In the genomic region with DNA sequence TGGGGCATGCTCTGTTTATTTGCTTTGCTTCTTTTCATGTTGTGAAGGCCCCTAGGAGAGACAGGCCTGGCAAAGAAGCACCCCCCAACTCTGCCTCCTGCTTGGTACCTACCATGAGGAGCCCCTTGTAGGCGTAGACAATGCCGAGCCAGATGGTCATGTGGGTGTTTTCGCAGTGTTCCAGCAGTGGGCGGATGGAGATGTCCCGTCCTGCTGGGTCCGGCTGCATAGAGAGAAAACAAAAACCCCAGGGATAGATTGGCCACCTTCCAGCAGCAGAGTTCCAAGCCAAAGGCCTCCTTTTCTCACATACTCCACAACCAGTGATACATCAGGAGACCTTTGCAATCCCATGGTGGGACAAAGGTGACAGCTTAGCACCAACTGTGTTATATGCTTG, we compare ENCODE assay signal across 10 mouse cellular contexts. TPM values are rescaled to one million over a fixed set of nuclear protein-coding genes. Genes with fewer than 3 reads are reported as not detected.
DNase-seq lines count a peak whose midpoint lies in the region; ATAC-seq and TF ChIP-seq lines count a peak whose summit lies in the region.
"Had no signal": no experiment of that assay in that cellular context is flagged by ENCODE, and none has a peak within 500 bp of the region (broad histone marks: within the 10 kb centered on the region; RNA-seq: fewer than 3 reads in every experiment).

No protein-coding gene starts in this region.

- no peak for TF ChIP-seq POLR2A in cerebellum, adult 2 months (IDR thresholded peaks at IDR 0.05; ENCODE audit: borderline replicate concordance, insufficient read depth, low read length)

- H3K4me2 ChIP-seq in stomach, postnatal 0 days (replicated peaks; ENCODE audit: low read depth), result no peak overlapping the region
- H3K4me2 ChIP-seq: embryonic facial prominence, embryonic 13.5 days had no signal

- no peak for TF ChIP-seq EP300 in stomach, postnatal 0 days (optimal IDR thresholded peaks at IDR 0.05)

- ATAC-seq in activated CD4-positive, CD25-positive, alpha-beta regulatory T cell, adult 4 months, result no peak
- ATAC-seq in stomach, postnatal 0 days (ENCODE audit: low FRiP score, low TSS enrichment), result no peak

- intact Hi-C loops in left cerebral cortex, postnatal 14 days (cut with DNase I), result no loop called here

- no peak overlapping the region for H3K9ac ChIP-seq in stomach, postnatal 0 days (ENCODE audit: low read length)
- H3K9ac ChIP-seq: embryonic facial prominence, embryonic 13.5 days had no signal

- no peaks in the 10 kb centered on the region for H3K9me3 ChIP-seq in stomach, postnatal 0 days (ENCODE audit: control insufficient read depth, low read length)
- H3K9me3 ChIP-seq: embryonic facial prominence, embryonic 13.5 days had no signal

- DNase-seq in kidney, postnatal 4 days, result peak; percentile 54 to 58
- no peak for DNase-seq in kidney, postnatal 36 days
- DNase-seq in cerebellum, adult 2 months, result peak; percentile 73 to 74
- DNase-seq in frontal cortex, postnatal 10 days (ENCODE audit: low spot score in 2 of 2), result peak; percentile 56 to 74
- peak; percentile 80 to 92 for DNase-seq in left cerebral cortex, postnatal 14 days (ENCODE audit: low spot score in 2 of 2)
- DNase-seq in adrenal gland, postnatal 36 days, result no peak
- no peak for DNase-seq in stomach, postnatal 0 days (ENCODE audit: low spot score)
- DNase-seq: lung, adult 2 months had no signal

- TF ChIP-seq CTCF in cerebellum, adult 2 months (IDR thresholded peaks at IDR 0.05; ENCODE audit: borderline replicate concordance, insufficient read depth, low read depth, low read length), result no peak
- TF ChIP-seq CTCF in stomach, postnatal 0 days (IDR thresholded peaks at IDR 0.05; ENCODE audit: low read depth), result no peak

- WGBS in cerebellum, adult 2 months, result 11% methylated on average over 6 of the region's 6 CpGs
- WGBS in stomach, postnatal 0 days, result 47% methylated on average over 6 of the region's 6 CpGs

- H3K4me3 ChIP-seq in cerebellum, adult 2 months (replicated peaks; ENCODE audit: insufficient read depth, low read depth, low read length), result no peak overlapping the region
- H3K4me3 ChIP-seq in stomach, postnatal 0 days (ENCODE audit: low read depth, low read length), result no peak overlapping the region
- H3K4me3 ChIP-seq: embryonic facial prominence, embryonic 13.5 days had no signal

- no peaks in the 10 kb centered on the region for H3K27me3 ChIP-seq in cerebellum, adult 2 months (ENCODE audit: control insufficient read depth, insufficient read depth, low read length)
- no peaks in the 10 kb centered on the region for H3K27me3 ChIP-seq in stomach, postnatal 0 days (ENCODE audit: control insufficient read depth, insufficient read depth, low read length)

- H3K4me1 ChIP-seq in cerebellum, adult 2 months (ENCODE audit: control insufficient read depth, insufficient read depth, low read length), result peaks cover 11% of the 10 kb centered on the region
- H3K4me1 ChIP-seq in stomach, postnatal 0 days (replicated peaks; ENCODE audit: control insufficient read depth, insufficient read depth), result no peaks in the 10 kb centered on the region
- H3K4me1 ChIP-seq: embryonic facial prominence, embryonic 13.5 days had no signal

- peak overlapping the region; percentile 4 for H3K27ac ChIP-seq in cerebellum, adult 2 months (ENCODE audit: insufficient read depth, low read length)
- H3K27ac ChIP-seq in stomach, postnatal 0 days (replicated peaks), result no peak overlapping the region
- H3K27ac ChIP-seq: embryonic facial prominence, embryonic 13.5 days had no signal

- H3K36me3 ChIP-seq in stomach, postnatal 0 days (ENCODE audit: control insufficient read depth, insufficient read depth, low read length), result no peaks in the 10 kb centered on the region
- H3K36me3 ChIP-seq: embryonic facial prominence, embryonic 13.5 days had no signal

RNA-seq across cellular contexts. Expression of gene Tbc1d2, which starts 34.2 kb away (rescaled TPM):
- 3.0 and 3.2 TPM in 2 replicates for polyA plus RNA-seq in cerebellum, adult 2 months (2012; rRNA removed)
- 1 to 10 TPM; 2.7 to 2.9 TPM for total RNA-seq in left cerebral cortex, postnatal 14 days (2021)
- polyA plus RNA-seq in activated CD4-positive, CD25-positive, alpha-beta regulatory T cell, adult 4 months (2017; shearing (Covaris generic)), result under 1 TPM; 0.31 to 0.67 TPM
- total RNA-seq in adrenal gland, postnatal 36 days (2021), result 1 to 10 TPM; 2.4 to 2.7 TPM
- 2.7 and 3.4 TPM in 2 replicates for polyA plus RNA-seq in stomach, postnatal 0 days (2015; fragmentation: Nextera tagmentation; extraction: Ambion mirVana)

Comparison
In these comparisons a context has a peak if more than half of its experiments do, and no peak if none do; other contexts are left out.
1. DNase-seq: peak in kidney, postnatal 4 days (2 of 2), cerebellum, adult 2 months (2 of 2), frontal cortex, postnatal 10 days (2 of 2) and left cerebral cortex, postnatal 14 days (2 of 2); none in kidney, postnatal 36 days (0 of 2), adrenal gland, postnatal 36 days (0 of 2) and stomach, postnatal 0 days (single experiment).